36 mouse cellular contexts compared by ENCODE assay signal in the genomic region with DNA sequence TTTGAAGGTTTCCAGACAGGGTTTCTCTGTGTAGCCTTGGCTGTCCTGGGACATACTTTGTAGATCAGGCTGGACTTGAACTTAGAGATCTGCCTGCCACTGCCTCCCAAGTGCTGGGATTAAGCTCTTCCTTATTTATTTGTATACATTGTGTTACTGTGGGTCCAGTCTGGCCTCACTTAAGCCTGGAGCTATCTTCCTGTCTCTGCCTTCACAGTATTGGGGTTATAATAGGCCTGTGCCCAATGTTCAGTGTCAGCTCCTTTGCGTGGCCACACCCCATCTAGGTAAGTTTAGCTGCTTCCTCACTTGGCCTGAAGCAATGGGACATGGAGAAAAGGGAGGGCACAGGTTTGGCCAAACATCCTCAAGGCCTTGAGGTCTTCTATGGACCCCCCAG. TPM values are rescaled to one million over a fixed set of nuclear protein-coding genes. Genes with fewer than 3 reads are reported as not detected.
DNase-seq lines count a peak whose midpoint lies in the region; ATAC-seq and TF ChIP-seq lines count a peak whose summit lies in the region.
"Had no signal": no experiment of that assay in that cellular context is flagged by ENCODE, and none has a peak within 500 bp of the region (broad histone marks: within the 10 kb centered on the region; RNA-seq: fewer than 3 reads in every experiment).

No protein-coding gene starts in this region.

- peak overlapping the region; percentile 75 for H3K27ac ChIP-seq in heart, adult 2 months
- no peak overlapping the region for H3K27ac ChIP-seq in liver, embryonic 15.5 days (replicated peaks)
- no peak overlapping the region for H3K27ac ChIP-seq in liver, embryonic 11.5 days (ENCODE audit: low read depth, low read length)
- peak overlapping the region; percentile 1; the same call in 1 of the 2 replicates for H3K27ac ChIP-seq in bone marrow macrophage, adult 2 months (ENCODE audit: insufficient read depth, low read depth, low read length)
- no peak overlapping the region for H3K27ac ChIP-seq in embryonic facial prominence, embryonic 10.5 days (replicated peaks)
- H3K27ac ChIP-seq: embryonic facial prominence, embryonic 12.5 days; heart, embryonic 10.5 days; intestine, embryonic 15.5 days; kidney, postnatal 0 days; limb, embryonic 12.5 days; liver, embryonic 12.5 days; midbrain, embryonic 10.5 days; midbrain, embryonic 15.5 days; stomach, postnatal 0 days had no signal

- H3K4me2 ChIP-seq in liver, embryonic 15.5 days: 0 out of 2 replicates have a peak overlapping the region, but pooled peaks have one; percentile 15
- H3K4me2 ChIP-seq in liver, embryonic 11.5 days: no peak overlapping the region
- H3K4me2 ChIP-seq: embryonic facial prominence, embryonic 12.5 days; intestine, embryonic 15.5 days; limb, embryonic 12.5 days; liver, embryonic 12.5 days; midbrain, embryonic 15.5 days had no signal

- no peak for TF ChIP-seq EP300 in heart, adult 2 months (IDR thresholded peaks at IDR 0.05; ENCODE audit: insufficient read depth, low read depth, low read length)

- TF ChIP-seq POLR2A in heart, adult 2 months (IDR thresholded peaks at IDR 0.05; ENCODE audit: insufficient read depth, low read depth, low read length): no peak
- no peak for TF ChIP-seq POLR2A in bone marrow macrophage, adult 2 months (IDR thresholded peaks at IDR 0.05; ENCODE audit: borderline replicate concordance, low read depth, low read length)

- no peak for TF ChIP-seq CTCF in heart, adult 2 months (IDR thresholded peaks at IDR 0.05)
- TF ChIP-seq CTCF in bone marrow macrophage, adult 2 months (IDR thresholded peaks at IDR 0.05; ENCODE audit: low read depth, low read length): no peak

- H3K4me3 ChIP-seq in heart, adult 2 months: peak overlapping the region; percentile 21
- no peak overlapping the region for H3K4me3 ChIP-seq in liver, embryonic 15.5 days (replicated peaks)
- H3K4me3 ChIP-seq in liver, embryonic 11.5 days (ENCODE audit: low read depth, low read length): no peak overlapping the region
- no peak overlapping the region for H3K4me3 ChIP-seq in bone marrow macrophage, adult 2 months (ENCODE audit: insufficient read depth, low read length)
- no peak overlapping the region for H3K4me3 ChIP-seq in embryonic facial prominence, embryonic 10.5 days
- H3K4me3 ChIP-seq: embryonic facial prominence, embryonic 12.5 days; heart, embryonic 10.5 days; intestine, embryonic 15.5 days; limb, embryonic 12.5 days; liver, embryonic 12.5 days; midbrain, embryonic 10.5 days; midbrain, embryonic 15.5 days had no signal

- WGBS in heart, adult 2 months: 86% methylated on average over 1 of the region's 1 CpGs
- WGBS in liver, embryonic 15.5 days (ENCODE audit: insufficient replicate concordance): 74% methylated on average over 1 of the region's 1 CpGs
- WGBS in liver, embryonic 11.5 days: 84% methylated on average over 1 of the region's 1 CpGs
- 88% methylated on average over 1 of the region's 1 CpGs for WGBS in embryonic facial prominence, embryonic 10.5 days

- no peaks in the 10 kb centered on the region for H3K27me3 ChIP-seq in heart, adult 2 months (ENCODE audit: control insufficient read depth, insufficient read depth, low read length)
- H3K27me3 ChIP-seq in liver, embryonic 15.5 days: peaks cover 19% of the 10 kb centered on the region
- peaks cover 15% of the 10 kb centered on the region for H3K27me3 ChIP-seq in liver, embryonic 11.5 days (replicated peaks; ENCODE audit: control insufficient read depth, insufficient read depth, low read length)
- H3K27me3 ChIP-seq in embryonic facial prominence, embryonic 10.5 days (replicated peaks; ENCODE audit: low read depth, poor library complexity, severe bottlenecking): peaks cover 46% of the 10 kb centered on the region
- H3K27me3 ChIP-seq: midbrain, embryonic 15.5 days had no signal

- no peaks in the 10 kb centered on the region for H3K36me3 ChIP-seq in heart, adult 2 months (ENCODE audit: control insufficient read depth, insufficient read depth, low read length)
- H3K36me3 ChIP-seq in liver, embryonic 15.5 days (replicated peaks): no peaks in the 10 kb centered on the region
- no peaks in the 10 kb centered on the region for H3K36me3 ChIP-seq in liver, embryonic 11.5 days (ENCODE audit: control insufficient read depth, insufficient read depth, low read length)
- H3K36me3 ChIP-seq in embryonic facial prominence, embryonic 10.5 days (replicated peaks): no peaks in the 10 kb centered on the region
- H3K36me3 ChIP-seq: embryonic facial prominence, embryonic 12.5 days; heart, embryonic 10.5 days; intestine, embryonic 15.5 days; limb, embryonic 12.5 days; liver, embryonic 12.5 days; midbrain, embryonic 10.5 days; midbrain, embryonic 15.5 days had no signal

- intact Hi-C loops in heart, adult 2 months (cut with DNase I): loop anchor here (2.0 kb wide), 1 partner anchor 48 kb away; no protein-coding TSS in a partner anchor

- ATAC-seq in liver, embryonic 15.5 days (ENCODE audit: insufficient read depth): no peak
- ATAC-seq in liver, embryonic 11.5 days (replicated peaks; ENCODE audit: low FRiP score): no peak
- ATAC-seq: forebrain, embryonic 14.5 days; hindbrain, embryonic 16.5 days; intestine, embryonic 15.5 days; liver, embryonic 12.5 days; midbrain, embryonic 15.5 days had no signal

- H3K9me3 ChIP-seq in liver, embryonic 15.5 days (replicated peaks): no peaks in the 10 kb centered on the region
- H3K9me3 ChIP-seq in liver, embryonic 11.5 days (ENCODE audit: control insufficient read depth, low read length): no peaks in the 10 kb centered on the region
- H3K9me3 ChIP-seq in embryonic facial prominence, embryonic 10.5 days: no peaks in the 10 kb centered on the region
- H3K9me3 ChIP-seq: embryonic facial prominence, embryonic 12.5 days; heart, embryonic 10.5 days; intestine, embryonic 15.5 days; limb, embryonic 12.5 days; liver, embryonic 12.5 days; midbrain, embryonic 10.5 days; midbrain, embryonic 15.5 days had no signal

- peaks cover 22% of the 10 kb centered on the region for H3K4me1 ChIP-seq in heart, adult 2 months (ENCODE audit: control insufficient read depth, insufficient read depth, low read length)
- peaks cover 33% of the 10 kb centered on the region for H3K4me1 ChIP-seq in liver, embryonic 15.5 days (replicated peaks)
- H3K4me1 ChIP-seq in liver, embryonic 11.5 days (replicated peaks; ENCODE audit: control insufficient read depth, insufficient read depth, low read length): peaks cover 20% of the 10 kb centered on the region
- peaks cover 56% of the 10 kb centered on the region for H3K4me1 ChIP-seq in bone marrow macrophage, adult 2 months (ENCODE audit: control insufficient read depth, insufficient read depth, low read length)
- peaks cover 12% of the 10 kb centered on the region for H3K4me1 ChIP-seq in embryonic facial prominence, embryonic 10.5 days

- no peak overlapping the region for H3K9ac ChIP-seq in heart, adult 2 months (ENCODE audit: low read depth, low read length)
- H3K9ac ChIP-seq in liver, embryonic 15.5 days: no peak overlapping the region
- no peak overlapping the region for H3K9ac ChIP-seq in liver, embryonic 11.5 days (ENCODE audit: low read depth, low read length)
- H3K9ac ChIP-seq: embryonic facial prominence, embryonic 12.5 days; intestine, embryonic 15.5 days; limb, embryonic 12.5 days; liver, embryonic 12.5 days; midbrain, embryonic 15.5 days had no signal

- DNase-seq in heart, adult 2 months: no peak
- DNase-seq in heart, adult 8-10 months (ENCODE audit: low spot score): no peak
- no peak for DNase-seq in liver, embryonic 11.5 days (ENCODE audit: low spot score)
- no peak for DNase-seq in embryonic facial prominence, embryonic 10.5 days (ENCODE audit: low spot score)
- no peak for DNase-seq in thymus, adult 18-20 months
- DNase-seq: cerebellum, adult 11 months; cerebellum, adult 9-10 months; cerebellum, postnatal 36 days; kidney, adult 2 months; kidney, postnatal 4 days; layer of hippocampus, adult 9-11 months; lung, adult 2 months; lung, postnatal 10 days; right cerebral cortex, postnatal 25 days; thymus, adult 2 months had no signal

- no peaks in the 10 kb centered on the region; the same call in 1 of the 2 replicates for H3K79me2 ChIP-seq in heart, adult 2 months (replicated peaks; ENCODE audit: control insufficient read depth, insufficient read depth, low read length)

RNA-seq across cellular contexts. Expression of gene Fmnl1, which starts 5.6 kb away (rescaled TPM):
- total RNA-seq in heart, adult 2 months (2021): 10 to 100 TPM; 12.1 to 14.5 TPM
- 12.8 and 14.2 TPM in 2 replicates for polyA plus RNA-seq in heart, adult 2 months (2012; rRNA removed)
- total RNA-seq in heart, adult 8-10 months (2022): 10 to 100 TPM in 3 of 4 experiments, 1 to 10 TPM in 1; 9.3 to 20.1 (median 13.2) TPM
- 5.7 and 6.2 TPM in 2 replicates for polyA plus RNA-seq in liver, embryonic 15.5 days (2015; fragmentation: Nextera tagmentation; extraction: Ambion mirVana)
- polyA plus RNA-seq in liver, embryonic 11.5 days (2014; fragmentation: Nextera tagmentation; extraction: Ambion mirVana): 6.3 and 6.9 TPM in 2 replicates
- 216 and 241 TPM in 2 replicates for polyA plus RNA-seq in bone marrow macrophage, adult 2 months (2012; ENCODE audit: insufficient read depth, insufficient read length, missing spikeins)
- 0.49 and 0.67 TPM in 2 replicates for polyA plus RNA-seq in embryonic facial prominence, embryonic 10.5 days (2016; fragmentation: Nextera tagmentation; extraction: Ambion mirVana)

RNA-seq across cellular contexts. Expression of gene 1700023F06Rik, which starts 31.8 kb away (rescaled TPM):
- not detected for total RNA-seq in heart, adult 2 months (2021)
- polyA plus RNA-seq in heart, adult 2 months (2012; rRNA removed): 0.21 TPM in 1 of 2 replicates, not detected in the other
- total RNA-seq in heart, adult 8-10 months (2022): not detected
- polyA plus RNA-seq in liver, embryonic 15.5 days (2015; fragmentation: Nextera tagmentation; extraction: Ambion mirVana): 0.08 TPM in 1 of 2 replicates, not detected in the other
- polyA plus RNA-seq in liver, embryonic 11.5 days (2014; fragmentation: Nextera tagmentation; extraction: Ambion mirVana): 0.15 TPM in 1 of 2 replicates, not detected in the other
- polyA plus RNA-seq in bone marrow macrophage, adult 2 months (2012; ENCODE audit: insufficient read depth, insufficient read length, missing spikeins): not detected in 2 replicates
- polyA plus RNA-seq in embryonic facial prominence, embryonic 10.5 days (2016; fragmentation: Nextera tagmentation; extraction: Ambion mirVana): 0.47 and 0.49 TPM in 2 replicates
- total RNA-seq: adrenal gland, postnatal 36 days; gastrocnemius, adult 18-20 months; gastrocnemius, postnatal 4 days; heart, postnatal 14 days; neutrophil, adult 5-6 weeks had no signal
- polyA plus RNA-seq: neural tube, embryonic 11.5 days had no signal

RNA-seq across cellular contexts. Expression of gene Spata32, which starts 41.7 kb away (rescaled TPM):
- not detected for total RNA-seq in heart, adult 2 months (2021)
- polyA plus RNA-seq in heart, adult 2 months (2012; rRNA removed): not detected in 2 replicates
- not detected for total RNA-seq in heart, adult 8-10 months (2022)
- polyA plus RNA-seq in liver, embryonic 15.5 days (2015; fragmentation: Nextera tagmentation; extraction: Ambion mirVana): not detected in 2 replicates
- polyA plus RNA-seq in liver, embryonic 11.5 days (2014; fragmentation: Nextera tagmentation; extraction: Ambion mirVana): not detected in 2 replicates
- polyA plus RNA-seq in bone marrow macrophage, adult 2 months (2012; ENCODE audit: insufficient read depth, insufficient read length, missing spikeins): not detected in 2 replicates
- polyA plus RNA-seq in embryonic facial prominence, embryonic 10.5 days (2016; fragmentation: Nextera tagmentation; extraction: Ambion mirVana): not detected in 2 replicates
- total RNA-seq: adrenal gland, postnatal 36 days; gastrocnemius, adult 18-20 months; gastrocnemius, postnatal 4 days; heart, postnatal 14 days; megakaryocyte progenitor cell, adult 5-6 weeks; neutrophil, adult 5-6 weeks had no signal
- polyA plus RNA-seq: embryonic facial prominence, embryonic 12.5 days; forebrain, embryonic 14.5 days; heart, embryonic 10.5 days; hindbrain, embryonic 11.5 days; intestine, embryonic 15.5 days; kidney, adult 2 months; kidney, postnatal 0 days; limb, embryonic 12.5 days; liver, embryonic 12.5 days; lung, adult 2 months; midbrain, embryonic 10.5 days; neural tube, embryonic 11.5 days; stomach, postnatal 0 days; thymus, adult 2 months had no signal

RNA-seq across cellular contexts. Expression of gene Hexim2, which starts 44.3 kb away (rescaled TPM):
- 1 to 10 TPM; 1.3 to 1.9 TPM for total RNA-seq in heart, adult 2 months (2021)
- 2.6 and 2.9 TPM in 2 replicates for polyA plus RNA-seq in heart, adult 2 months (2012; rRNA removed)
- 1 to 10 TPM; 1.2 to 2.0 (median 1.9) TPM for total RNA-seq in heart, adult 8-10 months (2022)
- 4.2 and 4.7 TPM in 2 replicates for polyA plus RNA-seq in liver, embryonic 15.5 days (2015; fragmentation: Nextera tagmentation; extraction: Ambion mirVana)
- 11.9 and 13.8 TPM in 2 replicates for polyA plus RNA-seq in liver, embryonic 11.5 days (2014; fragmentation: Nextera tagmentation; extraction: Ambion mirVana)
- polyA plus RNA-seq in bone marrow macrophage, adult 2 months (2012; ENCODE audit: insufficient read depth, insufficient read length, missing spikeins): 3.1 and 3.6 TPM in 2 replicates
- 8.4 and 10.9 TPM in 2 replicates for polyA plus RNA-seq in embryonic facial prominence, embryonic 10.5 days (2016; fragmentation: Nextera tagmentation; extraction: Ambion mirVana)

Comparison
In these comparisons a context has a peak if more than half of its experiments do, and no peak if none do; other contexts are left out.
1. H3K27ac ChIP-seq: peak in heart, adult 2 months (single experiment) and bone marrow macrophage, adult 2 months (single experiment); none in liver, embryonic 15.5 days (single experiment), liver, embryonic 11.5 days (single experiment) and embryonic facial prominence, embryonic 10.5 days (single experiment).
2. RNA of gene Fmnl1, which starts 5.6 kb away (polyA plus RNA-seq): 216 to 241 TPM in bone marrow macrophage, adult 2 months; 12.8 to 14.2 TPM in heart, adult 2 months, 6.3 to 6.9 TPM in liver, embryonic 11.5 days, 5.7 to 6.2 TPM in liver, embryonic 15.5 days and 0.49 to 0.67 TPM in embryonic facial prominence, embryonic 10.5 days; every median in the first group is over 10 times any median in the second.